Mouse (Mus musculus) erythroblast, embryonic 14.5 days (primary cell): Measurements from ENCODE around the gene Slc2a10.

Experiments used
- GATA1 ChIP-seq: IDR thresholded peaks from 2 replicates; pipeline ENCODE4 v1.6.1; 2012; ENCODE audit warnings: low read length, inconsistent platforms, mixed read lengths
- TAL1 ChIP-seq: IDR thresholded peaks from 3 replicates; pipeline ENCODE4 v1.6.1; 2012; ENCODE audit warnings: low read length, inconsistent platforms, mixed read lengths

DNA sequence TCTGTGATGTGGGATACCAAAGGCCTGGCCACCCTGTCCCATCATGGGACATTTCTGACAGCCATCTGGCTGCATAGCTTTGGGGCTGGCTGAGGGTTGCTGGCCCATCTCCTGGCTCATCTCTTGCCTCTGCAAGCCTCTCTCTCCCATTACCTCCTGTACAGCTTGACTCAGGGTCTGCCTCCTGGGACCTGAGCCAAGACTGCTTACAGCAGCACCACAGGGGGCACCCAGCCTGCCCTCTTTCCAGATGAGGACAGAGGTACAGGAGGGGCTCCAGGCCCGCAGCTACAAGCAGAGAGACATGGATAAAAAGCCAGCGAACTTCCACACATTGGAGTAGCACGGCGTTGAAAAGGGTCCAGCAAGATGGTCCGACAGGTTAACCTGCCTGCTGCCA lies 17.2 kb upstream of the Slc2a10 start:
- no peak for TF ChIP-seq GATA1
- no peak for TF ChIP-seq TAL1
